Mouse (Mus musculus): ENCODE results near the gene Pot1b. TPM values are rescaled to one million over a fixed set of nuclear protein-coding genes. Genes with fewer than 3 reads are reported as not detected.

Gene Pot1b
- 1 to 10 TPM; 1.4 to 2.4 TPM for total RNA-seq (2021)
- long read RNA-seq, experiment 1 = 0 reads
- long read RNA-seq, experiment 2, partial matches to known transcripts = 0 of 1 reads
- long read RNA-seq, experiment 2, other reads (novel, unspliced or antisense) = 1 of 1 reads

GRCm38 (mm10) chr17:55711984-55712811 lies at the start of gene Pot1b:
Gene Pot1b, minus strand, starts transcription at chr17:55712628.
- TF ChIP-seq CTCF (IDR thresholded peaks at IDR 0.05) = peak; percentile 16; the same call in 1 of the 2 replicates
- intact Hi-C loops (cut with DNase I) = loop anchor here (5.0 kb wide), 1 partner anchor 165 kb away; the partner anchor contains the start of gene Zfp119a
- peak; percentile 98 for DNase-seq
- H3K27ac ChIP-seq = peak within 1 kb of the TSS; percentile 81
- peak within 1 kb of the TSS; percentile 95 for H3K4me3 ChIP-seq

DNA sequence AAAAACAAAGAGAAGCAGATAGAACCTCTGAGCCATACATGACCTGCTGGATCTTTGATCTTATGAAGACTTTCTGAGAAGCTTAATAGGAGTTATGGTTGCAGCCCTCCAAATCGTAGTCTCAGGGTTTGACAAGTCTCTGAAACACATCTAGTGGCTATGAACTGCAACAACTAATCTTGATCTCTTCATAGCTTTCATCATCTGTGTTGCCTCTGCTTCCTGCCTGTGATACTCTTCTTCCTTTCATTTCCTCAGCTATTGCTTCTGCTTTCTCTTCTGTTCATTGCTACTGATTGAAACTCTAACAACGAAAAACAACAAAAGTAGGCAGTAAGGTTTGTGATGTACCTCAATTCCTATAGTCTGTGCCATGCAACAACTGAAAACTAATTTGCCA lies 38.7 kb upstream of the Pot1b start:
- no peak for TF ChIP-seq CTCF (IDR thresholded peaks at IDR 0.05)

GRCm38 (mm10) chr17:55749786-55750185 lies 37.4 kb upstream of the Pot1b start, which contains the start of gene Adgre4:
Gene Adgre4, plus strand, starts transcription at chr17:55749984.
- Histone ChIP-seq H3K27ac (no peak within 1 kb of the TSS), H3K4me3 (no peak within 1 kb of the TSS)
- no peak for TF ChIP-seq CTCF (IDR thresholded peaks at IDR 0.05)
- no peak for DNase-seq
- intact Hi-C loops (cut with DNase I) = no loop called here

More for the DNA sequence above, 38.7 kb upstream of the Pot1b start:
- intact Hi-C loops (cut with DNase I) = no loop called here
- Histone ChIP-seq H3K4me3 (no peak overlapping the region), H3K27ac (no peak overlapping the region)
- DNase-seq = no peak

DNA sequence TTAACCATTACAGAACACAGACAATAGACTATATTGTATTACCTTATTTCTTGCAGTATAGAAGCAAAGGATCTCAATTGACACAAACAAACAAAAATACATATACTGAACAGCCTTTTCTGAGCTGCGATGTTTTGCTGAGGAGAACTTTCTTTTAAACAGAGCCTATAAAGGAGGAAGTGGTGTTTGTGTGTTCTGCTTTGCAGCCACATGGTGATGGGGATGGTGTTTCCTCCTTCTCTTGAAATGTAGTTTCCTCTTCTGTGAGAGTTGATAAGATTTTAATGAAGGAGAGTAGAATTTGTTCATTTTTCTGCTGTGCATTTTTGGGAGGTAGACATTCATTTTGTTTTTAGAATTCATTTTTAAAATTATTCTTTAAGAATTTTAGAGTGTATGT lies 24.2 kb upstream of the Pot1b start:
- H3K27ac ChIP-seq = no peak overlapping the region
- no peak for DNase-seq
- intact Hi-C loops (cut with DNase I) = no loop called here

DNA sequence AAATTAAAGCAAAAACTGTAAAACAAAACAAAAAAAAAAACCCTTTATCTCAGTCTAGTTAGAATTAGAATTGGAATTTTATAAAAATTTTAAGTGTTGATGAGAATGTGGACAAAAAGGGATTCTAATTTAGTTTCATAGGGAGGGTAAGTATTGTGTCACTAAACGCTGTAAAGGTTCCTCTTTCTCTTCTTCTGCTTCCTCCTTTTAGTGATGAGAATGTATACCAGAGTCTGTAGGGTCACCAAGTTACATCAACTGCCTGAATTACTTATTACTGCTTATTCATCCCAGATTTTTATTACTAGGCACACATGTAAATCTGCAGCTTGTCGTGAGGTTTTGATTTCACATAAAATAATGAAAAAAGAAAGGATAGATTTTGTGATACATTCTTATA lies 13.8 kb upstream of the Pot1b start:
- no peak overlapping the region for H3K27ac ChIP-seq
- no peak overlapping the region for H3K4me3 ChIP-seq
- intact Hi-C loops (cut with DNase I) = no loop called here

More for the DNA sequence above, 24.2 kb upstream of the Pot1b start:
- no peak for TF ChIP-seq CTCF (IDR thresholded peaks at IDR 0.05)
- H3K4me3 ChIP-seq = no peak overlapping the region

GRCm38 (mm10) chr17:55722250-55722649 lies 9.8 kb upstream of the Pot1b start:
- Histone ChIP-seq H3K27ac (no peak overlapping the region), H3K4me3 (no peak overlapping the region)
- intact Hi-C loops (cut with DNase I) = no loop called here
- DNase-seq = no peak
- no peak for TF ChIP-seq CTCF (IDR thresholded peaks at IDR 0.05)

More for the DNA sequence above, 13.8 kb upstream of the Pot1b start:
- no peak for TF ChIP-seq CTCF (IDR thresholded peaks at IDR 0.05)
- DNase-seq = no peak

DNA sequence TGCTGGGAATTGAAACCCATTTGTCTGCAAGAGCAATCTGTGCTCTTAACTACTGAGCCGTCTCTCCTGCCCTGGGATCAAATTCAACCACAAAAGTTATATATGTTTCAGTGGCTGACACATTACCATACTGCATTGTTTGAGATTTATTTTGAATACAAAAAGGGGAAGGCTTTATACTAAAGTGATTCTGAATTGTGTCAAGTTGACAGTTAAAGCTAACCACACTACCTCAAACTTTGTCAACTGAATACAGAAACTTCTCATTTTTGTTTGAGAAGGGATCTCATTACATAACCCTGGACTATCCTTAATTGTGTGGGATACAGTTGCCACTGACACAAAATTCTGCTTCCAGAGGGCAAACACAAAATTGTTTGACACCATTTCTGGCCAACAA lies 8.8 kb upstream of the Pot1b start:
- H3K4me3 ChIP-seq = no peak overlapping the region
- intact Hi-C loops (cut with DNase I) = no loop called here
- no peak for DNase-seq
- H3K27ac ChIP-seq = no peak overlapping the region
- no peak for TF ChIP-seq CTCF (IDR thresholded peaks at IDR 0.05)

DNA sequence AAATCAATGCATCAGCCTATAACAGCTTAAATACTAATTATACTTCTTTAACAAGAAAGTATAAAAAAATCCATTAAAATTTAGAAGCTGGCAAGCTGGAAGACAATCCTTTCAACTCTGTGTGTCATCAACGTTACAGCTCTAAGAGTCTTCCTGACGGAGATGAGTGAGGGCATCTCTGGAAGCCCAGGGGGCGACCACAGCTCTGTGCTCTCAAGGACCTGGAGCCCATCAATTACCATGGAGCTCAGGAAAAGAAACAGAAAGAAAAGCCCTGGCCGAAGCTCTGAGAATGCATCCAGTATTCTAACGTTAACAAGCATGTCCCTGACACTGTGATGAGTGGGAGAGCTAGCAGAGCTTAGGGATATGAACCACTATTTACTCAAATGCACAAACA lies 9.6 kb downstream of the Pot1b start:
- Histone ChIP-seq H3K27ac (no peak overlapping the region), H3K4me3 (no peak overlapping the region)
- intact Hi-C loops (cut with DNase I) = loop anchor here (5.0 kb wide), 1 partner anchor 184 kb away; no protein-coding TSS in a partner anchor
- no peak for DNase-seq
- TF ChIP-seq CTCF (IDR thresholded peaks at IDR 0.05) = no peak

DNA sequence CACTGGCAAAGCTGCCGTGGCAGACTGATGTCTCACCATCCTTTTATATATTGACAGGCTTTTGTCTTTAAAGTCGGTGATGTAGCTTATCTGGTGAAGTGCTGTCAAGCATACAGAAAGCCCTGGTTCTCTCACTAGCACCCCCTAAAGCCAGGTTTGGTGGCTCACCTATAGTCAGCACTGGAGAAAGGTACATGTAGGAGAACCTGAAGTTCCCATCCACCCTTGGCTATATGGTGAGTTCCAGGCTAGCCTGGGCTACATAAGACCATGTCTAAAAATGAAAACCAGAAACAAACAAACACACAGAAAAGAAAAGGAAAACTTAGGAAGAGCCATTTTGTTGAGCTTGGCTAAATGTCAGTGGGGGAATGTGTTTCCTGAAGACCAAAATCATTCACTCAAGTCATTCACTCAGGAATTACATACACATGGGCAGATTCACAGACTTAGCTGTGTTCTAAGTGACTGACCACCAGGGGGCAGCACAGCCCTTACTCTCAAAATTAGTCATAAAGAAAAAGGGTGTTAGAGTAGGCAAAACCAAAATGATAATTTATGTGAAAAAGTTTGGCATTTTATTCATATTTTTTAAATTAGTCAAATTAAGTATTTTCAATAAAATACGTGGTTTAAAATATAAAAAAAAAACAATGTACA lies 10.1 kb downstream of the Pot1b start:
- peak; percentile 82 for TF ChIP-seq CTCF (IDR thresholded peaks at IDR 0.05)
- intact Hi-C loops (cut with DNase I) = loop anchor here (5.0 kb wide), 1 partner anchor 185 kb away; no protein-coding TSS in a partner anchor
- Histone ChIP-seq H3K27ac (no peak overlapping the region), H3K4me3 (no peak overlapping the region)
- peak; percentile 71 for DNase-seq

DNA sequence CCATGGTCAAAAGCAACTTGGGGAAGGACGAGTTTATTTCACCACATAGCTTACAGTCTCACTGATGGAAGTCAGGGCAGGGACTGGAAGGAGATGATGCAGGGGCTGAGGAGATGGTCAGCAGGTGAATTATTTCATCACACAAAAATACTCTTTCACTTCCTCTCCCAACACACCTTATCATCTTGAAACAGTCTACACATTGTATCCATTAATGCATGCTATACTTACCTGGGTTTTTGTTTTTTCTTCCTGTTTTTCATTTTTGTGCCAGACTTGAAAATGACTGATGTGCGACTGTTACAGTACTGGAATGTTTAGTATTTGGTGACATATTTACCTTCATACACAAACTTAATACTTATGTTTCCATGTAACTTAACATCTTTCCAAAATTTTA lies 13.0 kb downstream of the Pot1b start:
- no peak for DNase-seq
- H3K4me3 ChIP-seq = no peak overlapping the region
- intact Hi-C loops (cut with DNase I) = no loop called here
- H3K27ac ChIP-seq = no peak overlapping the region
- TF ChIP-seq CTCF (IDR thresholded peaks at IDR 0.05) = no peak

GRCm38 (mm10) chr17:55661099-55661498 lies 51.3 kb downstream of the Pot1b start:
- Histone ChIP-seq H3K4me3 (no peak overlapping the region), H3K27ac (no peak overlapping the region)
- TF ChIP-seq CTCF (IDR thresholded peaks at IDR 0.05) = no peak
- intact Hi-C loops (cut with DNase I) = no loop called here
- no peak for DNase-seq

DNA sequence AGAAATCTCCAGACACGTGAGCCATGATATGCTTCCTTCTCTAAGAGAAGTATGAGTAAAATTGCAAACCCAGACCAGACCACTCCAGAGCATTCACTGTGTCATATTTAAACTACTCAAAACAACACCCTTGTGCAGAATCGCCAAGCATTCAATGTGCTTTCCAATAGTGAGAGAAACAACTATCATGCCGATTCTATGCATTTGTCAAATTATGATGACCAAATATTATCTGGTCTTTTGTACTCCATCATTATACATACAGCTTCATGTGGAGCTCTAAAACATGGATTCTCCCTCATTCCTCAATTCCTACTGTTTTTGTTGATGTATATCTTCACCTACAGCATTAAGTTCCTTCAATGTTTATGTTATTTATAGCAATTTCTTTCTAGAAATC lies 87.3 kb downstream of the Pot1b start, which contains the start of gene Vmn2r118:
TSS of gene Vmn2r118 (minus strand) at position 101 of the 400 bp plus-strand sequence.
- Histone ChIP-seq H3K27ac (no peak within 1 kb of the TSS), H3K4me3 (no peak within 1 kb of the TSS)
- no peak for TF ChIP-seq CTCF (IDR thresholded peaks at IDR 0.05)
- intact Hi-C loops (cut with DNase I) = no loop called here
- DNase-seq = no peak

Other genes with a start within 250 kb of the Pot1b start
- not detected for gene Vmn2r118, start 87.4 kb downstream of the Pot1b start, total RNA-seq (2021)
- under 1 TPM in 1 of 2 experiments, not detected in 1; 0.17 TPM for gene Adgre4, start 37.4 kb upstream of the Pot1b start, total RNA-seq (2021)
- gene Zfp119a, start 166.3 kb upstream of the Pot1b start, total RNA-seq (2021) = 1 to 10 TPM; 3.8 to 4.9 TPM
- gene Zfp959, start 179.5 kb upstream of the Pot1b start, total RNA-seq (2021) = 1 to 10 TPM; 2.9 to 3.8 TPM
- 1 to 10 TPM; 2.9 to 4.1 TPM for gene Zfp119b, start 236.9 kb upstream of the Pot1b start, total RNA-seq (2021)
- under 1 TPM; 0.20 to 0.39 TPM for gene Ebi3, start 240.0 kb upstream of the Pot1b start, total RNA-seq (2021)
- gene Yju2, start 246.5 kb upstream of the Pot1b start, total RNA-seq (2021) = 10 to 100 TPM in 1 of 2 experiments, 1 to 10 TPM in 1; 8.3 to 10.2 TPM